Mouse (Mus musculus) liver, adult 2 months (tissue): ENCODE measurements at regions not wholly inside any gene's neighbourhood (a gene's known extent, or its start where the extent isn't known, plus 50 kb on each side); places are given as distances from the start of the nearest gene placed in this dataset.

ENCODE experiments used
- CTCF ChIP-seq: fragments of 200-500 bp; IDR thresholded peaks from 2 replicates; pipeline ENCODE4 v1.5.1; 2011; ENCODE audit warnings: low read depth, low read length, control low read depth
- POLR2A ChIP-seq: fragments of 200-500 bp; IDR thresholded peaks from 2 replicates; pipeline ENCODE4 v1.6.1; 2011; ENCODE audit warnings: low read length, control low read depth; ENCODE audit not compliant: insufficient read depth; ENCODE audit errors: extremely low read depth

DNA sequence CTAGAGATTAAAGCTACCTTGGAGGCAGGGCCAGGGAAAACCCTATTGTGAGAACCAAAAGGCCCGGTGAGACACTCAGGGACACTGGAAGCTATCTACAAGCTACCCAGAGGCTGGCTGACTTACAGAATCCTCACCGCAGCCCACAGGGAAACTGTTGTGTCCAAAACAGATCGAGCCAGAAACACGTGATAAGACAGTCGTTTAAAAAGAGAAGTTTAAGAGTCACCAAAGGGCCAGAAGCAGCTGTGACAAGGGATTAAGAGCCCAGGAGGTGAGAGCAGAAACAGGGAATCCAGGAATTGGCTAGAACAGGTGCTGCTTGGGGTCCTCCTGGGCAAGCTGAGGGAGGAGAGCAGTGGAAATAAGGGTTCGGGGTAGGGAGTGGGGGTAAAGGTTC, 73.2 kb upstream of the Eif4g2 start:
- no peak for TF ChIP-seq CTCF
- no peak for TF ChIP-seq POLR2A
